Mouse (Mus musculus) MEL (cell line): ENCODE measurements around the gene Ndel1. TPM values are rescaled to one million over a fixed set of nuclear protein-coding genes. Genes with fewer than 3 reads are reported as not detected.

Experiments
- DNase-seq: peaks from one replicate; pipeline ENCODE4 v3.0.0; 2011; ENCODE audit warnings: low read depth, low spot score
- H3K27ac ChIP-seq: 2 replicates; pipeline ENCODE4 v1.5.1; 2012; ENCODE audit warnings: low read depth, mild to moderate bottlenecking, control low read depth, low read length, moderate library complexity; ENCODE audit not compliant: control insufficient read depth
- H3K27me3 ChIP-seq, 2 experiments: fragments of 150-350 bp in 1 of 2; sonication (generic) in 1 of 2; 2 replicates each; pipeline ENCODE4 v1.6.1; 2012; ENCODE audit warnings: low read length in 2 of 2, mild to moderate bottlenecking in 2 of 2, improper control_type of control experiment in 1 of 2, moderate library complexity in 1 of 2; ENCODE audit not compliant: insufficient read depth in 2 of 2, control insufficient read depth in 1 of 2
- H3K36me3 ChIP-seq, 2 experiments: 2 replicates each; pipeline ENCODE4 v1.6.1; 2012 to 2014; ENCODE audit warnings: low read length in 2 of 2, improper control_type of control experiment in 1 of 2, inconsistent platforms in 1 of 2, mild to moderate bottlenecking in 1 of 2; ENCODE audit not compliant: insufficient read depth in 2 of 2, control insufficient read depth in 1 of 2
- H3K4me1 ChIP-seq, 2 experiments: fragments of 150-350 bp in 1 of 2; sonication (generic) in 1 of 2; 2 replicates each; pipeline ENCODE4 v1.6.1; 2012; ENCODE audit warnings: low read length in 2 of 2, improper control_type of control experiment in 1 of 2, mild to moderate bottlenecking in 1 of 2; ENCODE audit not compliant: insufficient read depth in 2 of 2, control insufficient read depth in 1 of 2
- H3K4me3 ChIP-seq, 2 experiments: fragments of 150-350 bp in 1 of 2; sonication (generic) in 1 of 2; 2 replicates each; pipeline ENCODE4 v1.5.1; 2012; ENCODE audit warnings: low read depth in 2 of 2, low read length in 2 of 2, mild to moderate bottlenecking in 2 of 2, moderate library complexity in 2 of 2, control low read depth in 1 of 2, improper control_type of control experiment in 1 of 2; ENCODE audit not compliant: control insufficient read depth in 1 of 2, insufficient read depth in 1 of 2
- H3K79me2 ChIP-seq: 2 replicates; pipeline ENCODE4 v1.6.1; 2012; ENCODE audit warnings: mild to moderate bottlenecking, low read length, moderate library complexity; ENCODE audit not compliant: control insufficient read depth, poor library complexity, insufficient read depth
- H3K9ac ChIP-seq: 2 replicates; pipeline ENCODE4 v1.6.1; 2012; ENCODE audit warnings: low read depth, mild to moderate bottlenecking, control low read depth, low read length, moderate library complexity; ENCODE audit not compliant: control insufficient read depth, poor library complexity, severe bottlenecking
- H3K9me3 ChIP-seq: fragments of 150-350 bp; sonication (generic); replicated peaks from 2 replicates; pipeline ENCODE4 v1.6.1; 2012; ENCODE audit warnings: mild to moderate bottlenecking, low read length, improper control_type of control experiment, moderate library complexity; ENCODE audit not compliant: insufficient read depth
- BHLHE40 ChIP-seq: IDR thresholded peaks from 2 replicates; pipeline ENCODE4 v1.6.1; 2012; ENCODE audit warnings: low read depth, mild to moderate bottlenecking, inconsistent platforms, low read length, improper control_type of control experiment, borderline replicate concordance
- CHD1 ChIP-seq: IDR thresholded peaks from 2 replicates; pipeline ENCODE4 v1.6.1; 2012; ENCODE audit warnings: low read depth, mild to moderate bottlenecking, inconsistent platforms, low read length, improper control_type of control experiment
- CHD2 ChIP-seq: IDR thresholded peaks from 2 replicates; pipeline ENCODE4 v1.6.1; 2011; ENCODE audit warnings: low read length, improper control_type of control experiment
- CTCF ChIP-seq, 3 experiments: IDR thresholded peaks in 2 of 3; conservative IDR thresholded peaks in 1 of 3; 2 replicates each; pipeline ENCODE4 v1.5.1; 2011 to 2012; ENCODE audit warnings: low read length in 3 of 3, low read depth in 2 of 3, mild to moderate bottlenecking in 2 of 3, improper control_type of control experiment in 1 of 3, inconsistent platforms in 1 of 3, mixed read lengths in 1 of 3, moderate library complexity in 1 of 3; ENCODE audit not compliant: control insufficient read depth in 1 of 3, insufficient read depth in 1 of 3, poor library complexity in 1 of 3, severe bottlenecking in 1 of 3
- ELF1 ChIP-seq: IDR thresholded peaks from 2 replicates; pipeline ENCODE4 v1.6.1; 2014; ENCODE audit warnings: low read depth, mild to moderate bottlenecking, inconsistent platforms, low read length, improper control_type of control experiment, moderate library complexity
- ETS1 ChIP-seq: IDR thresholded peaks from 2 replicates; pipeline ENCODE4 v1.6.1; 2012; ENCODE audit warnings: low read depth, mild to moderate bottlenecking, inconsistent platforms, low read length, improper control_type of control experiment, moderate library complexity
- GABPA ChIP-seq: IDR thresholded peaks from 2 replicates; pipeline ENCODE4 v1.6.1; 2012; ENCODE audit warnings: low read depth, mild to moderate bottlenecking, inconsistent platforms, low read length, improper control_type of control experiment, moderate library complexity
- GATA1 ChIP-seq: IDR thresholded peaks from 2 replicates; pipeline ENCODE4 v1.6.1; 2011; ENCODE audit warnings: low read depth, low read length, improper control_type of control experiment
- HCFC1 ChIP-seq: IDR thresholded peaks from 2 replicates; pipeline ENCODE4 v1.6.1; 2012; ENCODE audit warnings: low read depth, mild to moderate bottlenecking, inconsistent platforms, low read length, improper control_type of control experiment, moderate library complexity
- JUND ChIP-seq: IDR thresholded peaks from 2 replicates; pipeline ENCODE4 v1.6.1; 2011; ENCODE audit warnings: low read depth, mild to moderate bottlenecking, improper control_type of control experiment, low read length
- KAT2A ChIP-seq: conservative IDR thresholded peaks from 2 replicates; pipeline ENCODE4 v1.6.1; 2012; ENCODE audit warnings: low read depth, low read length, improper control_type of control experiment, inconsistent platforms
- MAFK ChIP-seq: IDR thresholded peaks from 2 replicates; pipeline ENCODE4 v1.6.1; 2011; ENCODE audit warnings: low read depth, mild to moderate bottlenecking, low read length, improper control_type of control experiment, borderline replicate concordance
- MAX ChIP-seq: IDR thresholded peaks from 2 replicates; pipeline ENCODE4 v1.6.1; 2011; ENCODE audit warnings: low read length, improper control_type of control experiment
- MAZ ChIP-seq: IDR thresholded peaks from 2 replicates; pipeline ENCODE4 v1.6.1; 2012; ENCODE audit warnings: low read depth, mild to moderate bottlenecking, inconsistent platforms, low read length, improper control_type of control experiment
- MEF2A ChIP-seq: IDR thresholded peaks from 2 replicates; pipeline ENCODE4 v1.6.1; 2014; ENCODE audit warnings: low read depth, mild to moderate bottlenecking, inconsistent platforms, low read length, improper control_type of control experiment; ENCODE audit not compliant: poor library complexity, insufficient replicate concordance, severe bottlenecking; ENCODE audit errors: extremely low read depth
- MXI1 ChIP-seq: IDR thresholded peaks from 2 replicates; pipeline ENCODE4 v1.6.1; 2011; ENCODE audit warnings: mild to moderate bottlenecking, low read depth, low read length, improper control_type of control experiment
- MYB ChIP-seq: IDR thresholded peaks from 2 replicates; pipeline ENCODE4 v1.6.1; 2011; ENCODE audit warnings: mild to moderate bottlenecking, low read depth, low read length, improper control_type of control experiment
- MYC ChIP-seq: IDR thresholded peaks from 2 replicates; pipeline ENCODE4 v1.6.1; 2011; ENCODE audit warnings: low read depth, mild to moderate bottlenecking, low read length, improper control_type of control experiment, moderate library complexity
- NELFE ChIP-seq: IDR thresholded peaks from 2 replicates; pipeline ENCODE4 v1.6.1; 2011; ENCODE audit warnings: low read depth, low read length, improper control_type of control experiment
- POLR2A ChIP-seq, 2 experiments: IDR thresholded peaks; 2 replicates each; pipeline ENCODE4 v1.6.1; 2011 to 2012; ENCODE audit warnings: low read length in 2 of 2, mild to moderate bottlenecking in 2 of 2, control low read depth in 1 of 2, improper control_type of control experiment in 1 of 2, low read depth in 1 of 2, moderate library complexity in 1 of 2; ENCODE audit not compliant: control insufficient read depth in 1 of 2, insufficient read depth in 1 of 2, poor library complexity in 1 of 2
- POLR2AphosphoS2 ChIP-seq: IDR thresholded peaks from 2 replicates; pipeline ENCODE4 v1.6.1; 2011; ENCODE audit warnings: low read length, improper control_type of control experiment
- POLR2AphosphoS5 ChIP-seq: IDR thresholded peaks from 2 replicates; pipeline ENCODE4 v1.6.1; 2012; ENCODE audit warnings: low read depth, borderline replicate concordance, mild to moderate bottlenecking, inconsistent platforms, low read length, moderate library complexity, mixed read lengths
- RAD21 ChIP-seq: IDR thresholded peaks from 2 replicates; pipeline ENCODE4 v1.6.1; 2011; ENCODE audit warnings: mild to moderate bottlenecking, low read depth, low read length, improper control_type of control experiment
- RCOR1 ChIP-seq: IDR thresholded peaks from 2 replicates; pipeline ENCODE4 v1.6.1; 2012; ENCODE audit warnings: low read depth, mild to moderate bottlenecking, inconsistent platforms, low read length, improper control_type of control experiment
- SIN3A ChIP-seq: IDR thresholded peaks from 2 replicates; pipeline ENCODE4 v1.6.1; 2012; ENCODE audit warnings: low read length, improper control_type of control experiment, inconsistent platforms
- SMC3 ChIP-seq: IDR thresholded peaks from 2 replicates; pipeline ENCODE4 v1.6.1; 2011; ENCODE audit warnings: low read depth, low read length, improper control_type of control experiment
- TAL1 ChIP-seq: IDR thresholded peaks from 2 replicates; pipeline ENCODE4 v1.6.1; 2012; ENCODE audit warnings: mild to moderate bottlenecking, inconsistent platforms, low read length, moderate library complexity, mixed read lengths
- TBP ChIP-seq: IDR thresholded peaks from 2 replicates; pipeline ENCODE4 v1.8.0; 2011; ENCODE audit warnings: low read depth, low read length, improper control_type of control experiment
- TCF12 ChIP-seq: IDR thresholded peaks from 2 replicates; pipeline ENCODE4 v1.6.1; 2014; ENCODE audit warnings: low read depth, mild to moderate bottlenecking, inconsistent platforms, low read length, improper control_type of control experiment, moderate library complexity
- USF1 ChIP-seq: IDR thresholded peaks from 2 replicates; pipeline ENCODE4 v1.6.1; 2014; ENCODE audit warnings: low read depth, mild to moderate bottlenecking, inconsistent platforms, low read length, improper control_type of control experiment, moderate library complexity
- USF2 ChIP-seq, 2 experiments: IDR thresholded peaks; 2 replicates each; pipeline ENCODE4 v1.6.1; 2011 to 2012; ENCODE audit warnings: improper control_type of control experiment in 2 of 2, low read length in 2 of 2, borderline replicate concordance in 1 of 2, inconsistent platforms in 1 of 2, low read depth in 1 of 2, mild to moderate bottlenecking in 1 of 2; ENCODE audit not compliant: insufficient read depth in 1 of 2
- ZC3H11A ChIP-seq: IDR thresholded peaks from 2 replicates; pipeline ENCODE4 v1.6.1; 2012; ENCODE audit warnings: low read depth, mild to moderate bottlenecking, inconsistent platforms, low read length, improper control_type of control experiment
- ZKSCAN1 ChIP-seq: IDR thresholded peaks from 2 replicates; pipeline ENCODE4 v1.6.1; 2012; ENCODE audit warnings: low read depth, mild to moderate bottlenecking, inconsistent platforms, low read length, improper control_type of control experiment, moderate library complexity
- ZMIZ1 ChIP-seq: IDR thresholded peaks from 2 replicates; pipeline ENCODE4 v1.6.1; 2012; ENCODE audit warnings: low read depth, mild to moderate bottlenecking, inconsistent platforms, low read length, improper control_type of control experiment, moderate library complexity
- ZNF384 ChIP-seq: IDR thresholded peaks from 2 replicates; pipeline ENCODE4 v1.6.1; 2012; ENCODE audit warnings: low read depth, mild to moderate bottlenecking, inconsistent platforms, low read length, improper control_type of control experiment
- polyA plus RNA-seq, 2 experiments: library from polyadenylated mRNA; stranded (reverse) in 1 of 2; unstranded in 1 of 2; fragments of >175 nt in 1 of 2; fragments of >200 nt in 1 of 2; gene quantifications; 2 replicates each; pipeline versions ENCODE4 v1.2.1 to v1.2.4; 2012; ENCODE audit warnings: low replicate concordance in 2 of 2, low read depth in 1 of 2; ENCODE audit not compliant: insufficient read length in 2 of 2, insufficient read depth in 1 of 2, missing spikeins in 1 of 2
- total RNA-seq: library from RNA; depleted of rRNA; stranded (reverse); fragments of 300-350 nt; gene quantifications from 2 replicates; pipeline ENCODE4 v1.2.3, GENCODE M21; 2012

The Ndel1 gene
- total and polyA plus RNA-seq, 3 experiments: 55.0 to 70.7 (median 61.2) TPM

DNA sequence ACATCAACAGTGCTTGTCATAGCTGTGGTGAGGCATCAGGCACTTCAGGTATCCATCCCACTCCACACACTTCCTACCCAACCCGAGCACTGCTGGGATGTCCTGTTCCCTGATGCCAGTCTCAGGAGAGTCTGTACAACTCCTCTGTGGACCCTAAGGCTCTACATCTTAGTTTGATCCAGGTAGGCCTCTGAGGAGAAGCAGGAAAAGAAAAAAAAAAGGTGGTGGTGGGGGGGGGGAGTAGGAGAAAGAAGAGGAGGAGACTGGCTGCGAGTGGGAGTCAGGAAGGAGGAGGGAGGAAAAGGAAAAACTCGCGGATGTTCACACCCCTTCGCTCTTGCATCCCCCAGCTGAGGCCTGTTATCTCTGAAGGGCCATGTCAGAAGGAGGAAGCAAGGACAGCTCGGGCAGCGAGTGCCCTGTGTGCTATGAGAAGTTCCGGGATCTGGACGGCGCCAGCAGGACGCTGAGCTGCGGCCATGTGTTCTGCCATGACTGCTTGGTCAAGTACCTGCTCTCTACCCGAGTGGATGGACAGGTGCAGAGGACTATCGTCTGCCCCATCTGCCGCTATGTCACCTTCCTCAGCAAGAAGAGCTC is 20.7 kb upstream of the Ndel1 start (continued):
- TF ChIP-seq RCOR1: no peak
- TF ChIP-seq HCFC1: no peak
- TF ChIP-seq TBP: no peak

DNA sequence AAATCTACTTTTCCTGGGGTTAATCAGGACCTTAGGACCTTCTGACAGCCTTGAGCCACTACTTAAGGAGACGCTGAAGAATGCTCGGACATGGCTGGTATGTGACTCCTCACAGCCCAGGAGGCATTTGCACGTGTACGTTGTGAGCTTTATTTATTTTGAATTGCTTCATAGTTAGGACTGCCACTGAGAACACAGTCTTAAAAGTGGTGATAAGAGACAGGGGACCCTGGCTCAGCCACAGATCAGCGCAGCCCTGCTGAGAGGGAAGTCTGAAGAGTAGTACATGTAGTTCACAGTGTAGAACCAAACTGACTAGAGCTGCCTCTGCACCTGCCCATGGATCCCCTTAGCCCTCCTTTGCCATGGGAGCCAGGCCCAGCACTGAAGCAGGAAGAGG is 20.2 kb upstream of the Ndel1 start:
- Histone ChIP-seq H3K36me3 (peaks cover 0 to 14% of the 10 kb centered on the region in 2 experiments; a peak in 2 of 4 replicates), H3K9me3 (no peaks in the 10 kb centered on the region), H3K79me2 (no peaks in the 10 kb centered on the region), H3K27me3 (no peaks in the 10 kb centered on the region), H3K9ac (peak overlapping the region; percentile 62), H3K4me3 (peak overlapping the region; percentile 46 to 48; a peak in 3 of 4 replicates), H3K27ac (peak overlapping the region; percentile 15), H3K4me1 (peaks cover 2 to 38% of the 10 kb centered on the region in 2 experiments)
- DNase-seq: peak; percentile 83
- TF ChIP-seq BHLHE40 (peak; percentile 57; the same call in 1 of the 2 replicates), KAT2A (no peak), NELFE (no peak), MYC (peak; percentile 70; the same call in 1 of the 2 replicates), POLR2A (IDR thresholded peaks at IDR 0.05; ENCODE audit: control insufficient read depth in 1 of 2, insufficient read depth in 1 of 2, low read depth in 1 of 2, low read length in 2 of 2, poor library complexity in 1 of 2) (no peak), SMC3 (no peak), USF1 (no peak), RCOR1 (no peak), GABPA (no peak), ELF1 (no peak), ZMIZ1 (no peak), GATA1 (peak; percentile 58), RAD21 (no peak), CTCF (IDR thresholded peaks at IDR 0.05 in 2 of 3, conservative IDR thresholded peaks at IDR 0.05 in 1 of 3; ENCODE audit: control insufficient read depth in 1 of 3, insufficient read depth in 1 of 3, low read depth in 2 of 3, low read length in 3 of 3, poor library complexity in 1 of 3, severe bottlenecking in 1 of 3) (no peak), TBP (peak; percentile 51; the same call in 1 of the 2 replicates), POLR2AphosphoS2 (no peak), ZC3H11A (no peak), POLR2AphosphoS5 (no peak), HCFC1 (no peak), MYB (no peak), ZNF384 (no peak), ETS1 (peak; percentile 46; the same call in 1 of the 2 replicates), JUND (no peak), MEF2A (no peak), TCF12 (no peak), MAX (peak; percentile 79), MAZ (no peak), MAFK (no peak), ZKSCAN1 (no peak), TAL1 (no peak), SIN3A (peak; percentile 70), CHD2 (no peak), CHD1 (no peak), MXI1 (peak; percentile 85), USF2 (IDR thresholded peaks at IDR 0.05; ENCODE audit: borderline replicate concordance in 1 of 2, insufficient read depth in 1 of 2, low read depth in 1 of 2, low read length in 2 of 2) (no peak)
